Mouse (Mus musculus): ENCODE results near the gene Serhl. TPM values are rescaled to one million over a fixed set of nuclear protein-coding genes. Genes with fewer than 3 reads are reported as not detected.

Serhl gene
- total and polyA plus RNA-seq, 3 experiments: 52.0 to 123 (median 59.5) TPM

- H3K27me3 ChIP-seq (replicated peaks): no peaks in the 10 kb centered on the region
- no peaks in the 10 kb centered on the region for H3K79me2 ChIP-seq (replicated peaks; ENCODE audit: control insufficient read depth, extremely low read depth, insufficient read depth, poor library complexity, severe bottlenecking)
- H3K4me1 ChIP-seq (ENCODE audit: control insufficient read depth in 1 of 2, insufficient read depth in 2 of 2): peaks cover 0 to 3% of the 10 kb centered on the region in 2 experiments; a peak in 1 of 4 replicates
- no peak for DNase-seq (ENCODE audit: extremely low read depth)
- H3K4me3 ChIP-seq (replicated peaks in 1 of 3; ENCODE audit: low read depth in 2 of 3, low read length in 2 of 3, poor library complexity in 1 of 3): no peak overlapping the region
- dilution Hi-C loops (cut with MboI; ENCODE audit: extremely low pct_ligation_motif_present, extremely low pct_unique_long_range_greater_than_20kb, low sequenced_read_pairs): no loop called here
- H3K9me3 ChIP-seq (replicated peaks; ENCODE audit: low read length): peaks cover 13% of the 10 kb centered on the region
- no peak overlapping the region for H3K4me2 ChIP-seq (ENCODE audit: insufficient read depth, low read depth, poor library complexity, severe bottlenecking)
- no peak overlapping the region for H3K9ac ChIP-seq (ENCODE audit: insufficient read depth, low read depth)
- H3K27ac ChIP-seq (ENCODE audit: insufficient read depth, low read depth): no peak overlapping the region
- in situ Hi-C loops (cut with MboI; ENCODE audit: low pct_ligation_motif_present, low pct_unique_long_range_greater_than_20kb, low sequenced_read_pairs): no loop called here
- no peaks in the 10 kb centered on the region for H3K36me3 ChIP-seq (replicated peaks in 1 of 2; ENCODE audit: control insufficient read depth in 1 of 2, insufficient read depth in 1 of 2, low read length in 1 of 2)
- no peak for TF ChIP-seq TCF12 (IDR thresholded peaks at IDR 0.05; ENCODE audit: low read depth, low read length)
- TF ChIP-seq TBP (conservative IDR thresholded peaks at IDR 0.05; ENCODE audit: low read depth, low read length): no peak
- no peak for TF ChIP-seq GABPA (IDR thresholded peaks at IDR 0.05; ENCODE audit: insufficient replicate concordance, low read depth, low read length)
- TF ChIP-seq RCOR1 (conservative IDR thresholded peaks at IDR 0.05; ENCODE audit: low read depth, low read length): no peak
- TF ChIP-seq ZNF384 (IDR thresholded peaks at IDR 0.05; ENCODE audit: low read depth, low read length): no peak
- no peak for TF ChIP-seq ZC3H11A (IDR thresholded peaks at IDR 0.05; ENCODE audit: low read depth, low read length)
- no peak for TF ChIP-seq SMC3 (IDR thresholded peaks at IDR 0.05; ENCODE audit: low read depth, low read length)
- no peak for TF ChIP-seq NELFE (IDR thresholded peaks at IDR 0.05; ENCODE audit: low read depth, low read length)
- TF ChIP-seq CTCF (conservative IDR thresholded peaks at IDR 0.05 in 1 of 2, IDR thresholded peaks at IDR 0.05 in 1 of 2; ENCODE audit: low read depth in 2 of 2, low read length in 2 of 2): no peak
- no peak for TF ChIP-seq NRF1 (IDR thresholded peaks at IDR 0.05; ENCODE audit: low read depth, low read length)
- TF ChIP-seq POLR2AphosphoS2 (IDR thresholded peaks at IDR 0.05; ENCODE audit: low read depth, low read length): no peak
- TF ChIP-seq POLR2A (IDR thresholded peaks at IDR 0.05; ENCODE audit: low read depth, low read length): no peak
- no peak for TF ChIP-seq ETS1 (conservative IDR thresholded peaks at IDR 0.05; ENCODE audit: low read depth, low read length)
- no peak for TF ChIP-seq UBTF (IDR thresholded peaks at IDR 0.05; ENCODE audit: low read depth, low read length)
- TF ChIP-seq JUN (IDR thresholded peaks at IDR 0.05; ENCODE audit: insufficient read depth, low read depth, low read length): no peak
- no peak for TF ChIP-seq ELF1 (IDR thresholded peaks at IDR 0.05; ENCODE audit: low read depth, low read length)
- TF ChIP-seq ZMIZ1 (IDR thresholded peaks at IDR 0.05; ENCODE audit: low read depth, low read length): no peak
- TF ChIP-seq E2F4 (IDR thresholded peaks at IDR 0.05; ENCODE audit: insufficient replicate concordance, low read depth, low read length): no peak
- no peak for TF ChIP-seq SIN3A (IDR thresholded peaks at IDR 0.05; ENCODE audit: low read length)
- TF ChIP-seq ZKSCAN1 (IDR thresholded peaks at IDR 0.05; ENCODE audit: borderline replicate concordance, low read depth, low read length): no peak
These were observed 21.0 kb upstream of the Serhl start for GRCm38 (mm10) chr15:83068270-83068669.

- Histone ChIP-seq H3K27ac (ENCODE audit: insufficient read depth, low read depth) (no peak overlapping the region), H3K36me3 (replicated peaks in 1 of 2; ENCODE audit: control insufficient read depth in 1 of 2, insufficient read depth in 1 of 2, low read length in 1 of 2) (no peaks in the 10 kb centered on the region), H3K79me2 (replicated peaks; ENCODE audit: control insufficient read depth, extremely low read depth, insufficient read depth, poor library complexity, severe bottlenecking) (no peaks in the 10 kb centered on the region), H3K9me3 (replicated peaks; ENCODE audit: low read length) (peaks cover 9% of the 10 kb centered on the region), H3K9ac (ENCODE audit: insufficient read depth, low read depth) (no peak overlapping the region), H3K4me3 (replicated peaks in 1 of 3; ENCODE audit: low read depth in 2 of 3, low read length in 2 of 3, poor library complexity in 1 of 3) (no peak overlapping the region), H3K4me1 (ENCODE audit: control insufficient read depth in 1 of 2, insufficient read depth in 2 of 2) (peaks cover under 1 to 6% of the 10 kb centered on the region in 2 experiments), H3K27me3 (replicated peaks) (no peaks in the 10 kb centered on the region), H3K4me2 (ENCODE audit: insufficient read depth, low read depth, poor library complexity, severe bottlenecking) (no peak overlapping the region)
- dilution Hi-C loops (cut with MboI; ENCODE audit: extremely low pct_ligation_motif_present, extremely low pct_unique_long_range_greater_than_20kb, low sequenced_read_pairs): no loop called here
- in situ Hi-C loops (cut with MboI; ENCODE audit: low pct_ligation_motif_present, low pct_unique_long_range_greater_than_20kb, low sequenced_read_pairs): no loop called here
- no peak for TF ChIP-seq CHD2 (IDR thresholded peaks at IDR 0.05; ENCODE audit: low read length)
- TF ChIP-seq JUND (conservative IDR thresholded peaks at IDR 0.05; ENCODE audit: low read depth, low read length): no peak
- TF ChIP-seq SIN3A (IDR thresholded peaks at IDR 0.05; ENCODE audit: low read length): no peak
- no peak for TF ChIP-seq EP300 (IDR thresholded peaks at IDR 0.05; ENCODE audit: low read length)
- no peak for TF ChIP-seq MAX (IDR thresholded peaks at IDR 0.05; ENCODE audit: low read length)
- TF ChIP-seq TBP (conservative IDR thresholded peaks at IDR 0.05; ENCODE audit: low read depth, low read length): no peak
- TF ChIP-seq USF1 (IDR thresholded peaks at IDR 0.05; ENCODE audit: low read depth, low read length): no peak
- TF ChIP-seq KAT2A (IDR thresholded peaks at IDR 0.05; ENCODE audit: insufficient replicate concordance, low read length): no peak
- TF ChIP-seq MEF2A (IDR thresholded peaks at IDR 0.05; ENCODE audit: borderline replicate concordance, low read depth, low read length): no peak
- TF ChIP-seq SMC3 (IDR thresholded peaks at IDR 0.05; ENCODE audit: low read depth, low read length): no peak
- no peak for TF ChIP-seq ZMIZ1 (IDR thresholded peaks at IDR 0.05; ENCODE audit: low read depth, low read length)
- TF ChIP-seq POLR2AphosphoS2 (IDR thresholded peaks at IDR 0.05; ENCODE audit: low read depth, low read length): no peak
- TF ChIP-seq NELFE (IDR thresholded peaks at IDR 0.05; ENCODE audit: low read depth, low read length): no peak
- no peak for TF ChIP-seq MAFK (IDR thresholded peaks at IDR 0.05; ENCODE audit: insufficient replicate concordance, low read length)
- no peak for TF ChIP-seq ELF1 (IDR thresholded peaks at IDR 0.05; ENCODE audit: low read depth, low read length)
- DNase-seq (ENCODE audit: extremely low read depth): no peak
These were observed 18.4 kb upstream of the Serhl start for GRCm38 (mm10) chr15:83070942-83071341.

All from CH12.LX (cell line).